Mouse (Mus musculus) Muller cell, postnatal 12 days (primary cell): ENCODE data around the gene Scamp2.

ENCODE experiments used
- DNase-seq: peaks from one replicate; pipeline ENCODE4 v3.0.0-alpha.2; 2015; ENCODE audit errors: inconsistent ontology term

The Scamp2 gene

DNA sequence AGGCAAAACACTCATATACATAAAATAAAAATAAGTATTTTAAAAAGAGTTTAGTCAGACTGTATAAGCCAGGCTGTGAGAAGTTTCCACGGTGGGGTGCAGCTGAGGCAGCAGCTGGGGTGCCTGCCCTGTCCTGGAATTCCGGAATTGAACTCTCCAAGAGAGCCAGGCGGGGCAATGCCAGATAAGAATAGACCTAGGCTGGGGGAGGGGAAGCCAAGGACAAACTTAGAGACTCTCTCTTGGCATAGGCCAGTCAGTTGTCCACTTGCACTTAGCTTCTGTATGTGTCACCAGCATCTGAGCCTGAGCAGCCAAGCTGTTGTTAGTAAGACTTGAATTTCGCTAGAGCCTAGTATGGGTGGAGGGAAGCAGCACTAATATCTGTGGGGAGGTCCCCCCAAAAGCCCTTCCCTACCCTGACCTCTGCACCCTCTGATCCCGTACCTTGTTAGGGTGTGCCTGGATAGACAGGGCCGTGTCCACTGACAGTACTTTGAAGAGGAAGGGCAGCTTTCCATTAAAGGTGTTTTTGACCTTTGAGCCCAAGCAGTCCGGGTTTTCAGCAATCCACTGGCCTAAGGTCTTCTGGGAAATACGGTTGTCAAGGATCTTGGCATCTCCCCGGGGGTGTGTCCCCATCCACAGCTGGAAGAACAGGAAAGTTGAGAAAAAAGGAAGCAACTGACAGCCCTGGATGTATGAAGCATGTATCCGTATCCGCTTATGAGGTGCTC, 10.4 kb upstream of the Scamp2 start:
- no peak for DNase-seq

DNA sequence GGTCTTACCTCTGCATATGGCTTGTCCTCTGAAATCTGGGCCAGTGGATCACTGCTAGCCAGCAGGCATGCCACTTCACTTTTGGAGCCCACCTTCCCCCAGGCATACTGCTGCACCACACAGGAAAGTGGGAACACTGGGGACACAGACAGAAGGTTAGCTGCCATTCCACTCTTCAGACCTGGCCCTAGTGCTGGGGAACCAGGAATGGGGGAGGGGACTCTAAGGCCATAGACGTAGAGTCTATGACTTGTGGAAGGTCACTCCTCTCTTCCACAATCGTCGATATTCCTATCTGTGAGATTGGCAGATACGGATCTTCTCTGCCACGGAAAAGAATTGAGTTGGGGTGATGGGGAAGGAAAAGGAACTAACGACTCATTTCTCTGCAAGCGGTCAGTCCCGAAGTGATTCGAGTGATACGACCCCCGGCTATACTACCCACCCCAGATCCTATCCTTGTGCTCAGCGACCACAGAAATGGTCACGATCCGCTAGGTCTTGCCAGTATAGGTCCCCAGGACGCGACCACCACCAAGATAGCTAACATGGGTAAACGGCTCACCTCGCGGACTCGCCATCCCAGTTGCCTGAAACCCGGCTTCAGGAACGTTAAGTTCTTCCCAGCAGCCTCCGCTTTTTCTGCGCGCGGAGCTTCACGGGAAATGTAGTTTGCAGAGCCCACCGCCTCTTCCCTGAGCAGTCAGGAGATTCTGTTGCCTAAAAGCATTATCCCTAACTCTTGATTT, 8.4 kb upstream of the Scamp2 start, which contains the start of gene Mpi:
TSS of gene Mpi (minus strand) at position 625 of the 749 bp plus-strand sequence.
- peak; percentile 44 for DNase-seq

DNA sequence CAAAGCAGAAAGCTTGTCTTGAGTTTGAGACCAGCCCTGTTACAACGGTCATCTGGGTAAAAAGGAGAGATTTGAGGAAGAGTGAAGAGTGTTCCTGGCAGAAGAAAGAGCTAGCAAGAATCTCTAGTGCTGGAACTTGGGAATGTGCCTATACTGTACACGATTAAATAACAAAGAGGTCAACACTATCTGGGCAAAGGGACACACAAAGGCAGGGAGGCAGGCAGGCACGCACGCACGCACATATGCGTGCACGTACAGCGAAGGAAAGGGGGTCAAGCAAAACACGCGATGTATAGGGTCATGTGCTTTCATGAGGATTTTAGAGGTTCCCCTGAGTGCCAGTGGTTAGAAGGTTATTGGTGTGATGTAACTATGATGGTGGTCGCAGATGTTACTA, 7.6 kb upstream of the Scamp2 start:
- DNase-seq: no peak

DNA sequence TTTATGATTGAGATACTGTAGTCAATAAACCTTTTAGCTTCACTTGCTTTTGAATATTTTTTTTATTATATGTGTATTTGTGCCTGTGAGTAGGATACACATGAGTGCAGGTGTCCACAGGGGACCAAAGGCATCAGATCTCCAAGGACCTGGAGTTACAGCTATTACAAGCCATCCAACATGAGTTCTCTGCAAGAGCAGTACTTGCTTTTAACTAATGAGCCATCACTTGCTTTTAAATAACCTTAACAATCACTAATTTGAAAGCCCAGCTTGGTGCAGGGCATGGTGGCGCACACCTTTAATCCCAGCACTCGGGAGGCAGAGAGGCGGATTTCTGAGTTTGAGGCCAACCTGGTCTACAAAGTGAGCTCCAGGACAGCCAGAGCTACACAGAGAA, 6.0 kb upstream of the Scamp2 start:
- no peak for DNase-seq

DNA sequence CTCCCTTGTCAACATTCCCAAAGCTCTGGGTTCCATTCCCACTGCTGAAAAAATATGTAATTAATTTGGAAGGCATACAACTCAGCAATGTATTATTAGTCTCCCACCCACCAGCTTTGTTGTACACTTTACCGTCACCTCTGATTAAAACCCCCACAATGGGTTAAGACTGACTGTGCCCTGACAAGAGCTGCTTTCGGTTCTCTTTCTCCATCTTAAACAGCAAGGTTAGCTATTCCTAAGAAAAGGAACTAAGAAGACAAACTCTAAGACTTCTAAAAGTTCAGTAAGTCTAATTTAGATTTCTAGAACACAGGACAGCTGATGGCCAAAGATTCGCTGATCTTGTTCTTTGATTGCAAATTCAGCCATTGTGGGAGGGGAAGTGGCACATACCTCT, 3.5 kb upstream of the Scamp2 start:
- no peak for DNase-seq

DNA sequence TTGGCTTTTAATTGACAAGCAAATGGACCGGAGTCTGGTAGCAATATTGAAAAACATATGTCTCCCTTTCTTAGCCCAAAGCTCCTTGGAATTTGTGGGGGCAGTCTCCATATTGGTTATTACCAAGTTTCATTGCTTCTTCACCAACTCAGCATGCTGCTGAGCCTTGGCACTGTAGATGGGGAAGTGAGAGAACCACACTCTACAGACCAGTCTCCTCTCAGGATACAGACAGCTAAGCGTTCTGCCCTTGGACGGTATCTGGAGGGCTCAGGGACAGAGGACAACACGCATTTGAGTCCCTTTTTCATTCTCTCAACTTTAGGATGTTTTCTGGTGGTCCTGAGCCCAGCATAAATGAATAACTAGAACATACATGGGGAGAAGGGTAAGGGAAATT, 2.1 kb upstream of the Scamp2 start:
- no peak for DNase-seq

DNA sequence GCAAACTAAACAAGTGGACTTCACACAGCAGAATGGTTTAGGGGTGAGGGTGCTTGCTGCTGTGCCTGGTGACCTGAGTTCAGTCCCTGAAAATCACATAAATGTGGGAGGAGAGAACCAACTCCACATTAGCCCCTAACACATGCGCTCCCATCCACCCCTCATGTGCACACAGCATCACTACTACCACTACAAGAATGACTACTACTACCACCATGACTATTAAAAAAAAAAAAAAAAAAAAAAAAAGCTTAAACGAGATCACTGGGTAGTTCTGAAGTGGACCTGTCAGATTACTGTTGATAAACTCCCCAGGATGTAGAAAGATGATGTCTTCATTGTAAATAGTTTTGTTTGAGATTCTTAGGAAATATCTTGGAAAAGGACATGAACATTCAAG, 1.2 kb upstream of the Scamp2 start:
- DNase-seq: no peak

DNA sequence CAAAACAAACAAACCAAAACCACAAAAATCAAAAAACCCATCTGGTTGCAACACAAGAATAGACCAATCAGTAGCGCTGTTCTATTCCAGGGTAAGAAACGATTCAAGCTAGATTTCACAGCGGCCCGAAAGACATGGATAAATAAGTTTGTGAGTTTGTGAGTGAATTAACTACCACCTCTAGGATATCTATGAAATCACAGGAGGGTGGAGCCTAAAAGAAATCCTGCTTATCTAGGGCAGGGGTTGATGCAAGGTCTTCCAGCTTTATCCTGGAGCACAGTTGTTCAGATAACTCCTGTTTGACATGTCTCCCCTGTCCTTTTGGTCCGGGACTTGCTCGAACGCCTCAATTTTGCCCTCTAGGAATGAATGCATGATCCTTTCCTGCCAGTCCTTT, 480 bp upstream of the Scamp2 start:
- DNase-seq: no peak

DNA sequence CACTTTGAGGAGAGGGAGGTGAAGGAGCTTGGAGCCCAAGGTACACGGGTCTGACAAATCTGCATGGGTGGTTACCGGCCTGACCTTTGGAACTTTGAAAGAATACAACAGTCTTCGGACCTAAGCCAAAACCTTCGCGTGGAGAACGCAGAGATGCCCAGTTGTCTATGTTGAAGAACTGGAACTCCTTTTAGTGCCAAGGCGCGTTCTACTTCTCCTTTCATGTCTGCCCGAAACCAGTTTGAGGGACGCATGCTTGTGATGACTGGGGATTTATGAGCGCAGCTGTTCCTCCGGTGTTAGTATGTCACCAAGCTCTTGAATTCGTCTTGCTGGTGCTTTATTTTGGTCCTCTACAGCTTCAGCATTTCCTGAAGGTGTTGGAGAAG, 962 bp downstream of the Scamp2 start:
- no peak for DNase-seq

DNA sequence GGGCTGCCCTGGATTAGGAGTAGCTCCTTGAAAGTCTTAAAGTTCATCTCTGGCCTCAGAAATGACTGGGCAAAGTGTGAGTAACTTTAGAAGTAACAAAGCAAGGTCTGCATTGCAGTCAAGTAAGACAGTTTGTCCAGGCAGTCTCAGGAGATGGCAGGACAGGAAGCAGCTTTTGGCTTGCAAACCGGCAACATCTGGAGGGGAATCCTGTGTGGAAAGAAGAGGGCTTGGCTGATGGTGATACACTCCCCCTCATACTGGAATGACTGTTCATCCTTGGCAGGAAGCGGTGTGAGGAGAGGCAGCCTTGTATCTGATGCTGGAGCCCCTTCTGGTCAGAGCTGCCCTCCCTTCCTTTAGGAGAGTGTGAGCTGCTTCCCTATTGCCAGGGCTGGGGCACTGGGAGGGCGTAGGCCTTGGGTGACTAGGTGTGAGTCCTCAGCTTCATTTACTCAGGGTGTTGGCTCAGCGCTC, 2.2 kb downstream of the Scamp2 start:
- no peak for DNase-seq

DNA sequence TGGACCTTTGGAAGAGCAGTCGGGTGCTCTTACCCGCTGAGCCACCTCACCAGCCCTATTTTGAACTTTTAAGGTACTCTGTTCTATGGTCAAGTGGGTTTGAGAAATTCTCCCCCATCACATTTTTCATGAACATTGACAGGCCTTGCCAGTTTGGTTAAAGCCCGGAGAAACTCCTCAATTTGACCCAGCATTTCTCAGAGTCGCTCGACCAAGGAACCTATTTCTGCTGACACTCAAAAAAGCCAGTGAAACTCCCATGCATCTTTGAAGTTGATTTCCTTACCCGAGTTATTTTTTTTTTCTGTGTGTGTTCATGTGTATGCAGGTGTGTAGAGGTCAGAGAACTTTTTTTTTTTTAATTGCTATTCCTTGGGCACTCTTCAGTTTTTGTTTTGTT, 3.9 kb downstream of the Scamp2 start:
- DNase-seq: peak; percentile 9

DNA sequence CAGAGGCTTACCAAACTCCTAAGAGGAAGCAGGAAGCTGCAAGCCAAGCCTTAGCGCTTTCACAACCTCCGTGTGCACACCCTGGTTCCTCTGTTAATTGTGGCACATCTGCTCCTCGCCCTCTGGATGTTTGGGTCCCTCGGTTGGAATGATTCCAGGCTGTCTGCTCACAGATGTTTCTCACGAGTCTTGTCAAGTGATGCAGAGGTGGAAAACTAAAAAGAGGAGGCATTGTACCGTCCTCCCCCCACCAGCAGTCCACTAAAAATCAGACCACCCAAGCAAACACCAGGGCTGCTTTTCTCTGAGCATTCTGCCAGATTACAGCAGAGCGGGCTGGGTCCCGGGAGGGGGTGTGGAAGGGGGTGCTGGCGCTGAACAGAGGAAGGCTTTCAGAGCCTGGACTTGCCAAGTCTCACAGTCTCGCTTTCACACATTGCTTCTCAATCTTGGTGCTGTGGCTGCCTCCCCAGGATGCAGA, 5.0 kb downstream of the Scamp2 start:
- no peak for DNase-seq

DNA sequence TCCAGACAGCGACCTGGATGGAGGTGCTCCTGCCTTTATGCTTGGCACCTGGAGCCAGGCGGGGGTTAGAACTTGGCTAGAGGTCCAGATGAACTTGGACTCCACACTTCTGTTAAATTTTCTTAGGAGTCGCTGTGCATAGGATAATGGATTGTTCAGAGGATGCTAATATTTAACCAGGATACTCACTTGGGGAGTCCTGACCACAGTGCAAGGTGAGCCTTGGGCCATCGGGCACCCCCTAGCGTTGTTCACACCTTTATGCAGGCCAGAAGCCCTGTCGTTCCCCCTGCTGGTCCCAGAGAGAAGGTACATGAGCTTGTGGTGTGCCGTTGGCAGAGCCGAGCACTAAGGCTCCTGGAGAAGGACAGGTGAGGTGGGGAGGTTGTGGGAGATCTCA, 6.1 kb downstream of the Scamp2 start:
- DNase-seq: no peak

DNA sequence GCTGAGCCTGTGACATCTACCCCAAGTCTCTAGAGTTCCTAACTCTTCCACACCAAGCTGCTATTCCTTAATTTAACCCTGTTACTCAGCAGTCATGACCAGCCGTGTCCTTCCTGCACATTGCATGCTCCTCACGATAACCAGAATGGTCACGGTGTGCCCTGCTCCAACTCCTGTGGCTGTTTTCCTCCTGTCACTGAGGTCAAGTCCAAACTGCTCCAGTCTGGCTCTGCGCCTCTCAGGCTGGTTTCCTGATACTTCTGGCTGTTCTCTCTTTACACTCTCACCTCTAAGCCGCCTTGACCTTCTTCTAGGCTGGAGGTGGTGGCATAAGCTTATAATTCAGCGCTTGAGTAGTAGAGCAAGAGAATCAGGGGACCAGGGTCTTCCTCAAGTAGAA, 7.8 kb downstream of the Scamp2 start:
- no peak for DNase-seq

DNA sequence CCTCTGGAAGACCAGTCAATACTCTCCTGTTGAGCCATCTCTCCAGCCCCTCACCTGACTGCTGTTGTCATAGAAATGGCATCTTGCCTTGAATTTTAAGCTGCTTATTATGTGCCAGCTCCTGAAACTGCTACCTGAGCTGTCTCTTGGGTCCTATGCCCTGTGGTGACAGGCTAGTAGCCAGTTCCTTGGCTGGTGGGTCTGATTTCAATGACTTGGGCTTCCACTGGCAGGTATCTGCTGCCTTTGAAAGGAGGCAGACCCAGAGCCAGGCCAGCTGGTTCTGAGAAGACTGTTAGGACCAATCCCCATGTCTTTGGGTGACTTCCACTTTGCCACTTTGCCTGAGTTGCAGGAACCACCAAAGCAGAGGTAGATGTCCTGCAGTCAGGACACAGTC, 13.7 kb downstream of the Scamp2 start:
- no peak for DNase-seq

DNA sequence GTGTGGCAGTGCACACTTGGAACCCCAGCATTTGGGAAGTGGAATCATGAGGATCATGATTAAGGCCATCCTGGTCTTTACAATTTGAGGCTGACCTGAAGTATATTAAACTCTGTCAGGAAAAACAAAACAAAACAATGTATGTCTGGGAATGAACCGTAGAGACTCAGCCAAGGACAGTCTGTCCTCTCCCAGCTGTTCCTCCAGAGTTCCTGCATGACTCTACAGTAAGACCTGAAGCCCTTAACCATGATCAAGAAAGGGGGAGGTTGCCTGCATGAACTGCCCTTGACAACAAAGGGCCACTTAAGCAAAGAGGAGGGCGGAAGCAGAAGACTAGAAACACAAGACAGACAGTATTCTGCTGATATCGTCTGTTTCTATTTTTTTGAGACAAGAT, 14.8 kb downstream of the Scamp2 start:
- no peak for DNase-seq

DNA sequence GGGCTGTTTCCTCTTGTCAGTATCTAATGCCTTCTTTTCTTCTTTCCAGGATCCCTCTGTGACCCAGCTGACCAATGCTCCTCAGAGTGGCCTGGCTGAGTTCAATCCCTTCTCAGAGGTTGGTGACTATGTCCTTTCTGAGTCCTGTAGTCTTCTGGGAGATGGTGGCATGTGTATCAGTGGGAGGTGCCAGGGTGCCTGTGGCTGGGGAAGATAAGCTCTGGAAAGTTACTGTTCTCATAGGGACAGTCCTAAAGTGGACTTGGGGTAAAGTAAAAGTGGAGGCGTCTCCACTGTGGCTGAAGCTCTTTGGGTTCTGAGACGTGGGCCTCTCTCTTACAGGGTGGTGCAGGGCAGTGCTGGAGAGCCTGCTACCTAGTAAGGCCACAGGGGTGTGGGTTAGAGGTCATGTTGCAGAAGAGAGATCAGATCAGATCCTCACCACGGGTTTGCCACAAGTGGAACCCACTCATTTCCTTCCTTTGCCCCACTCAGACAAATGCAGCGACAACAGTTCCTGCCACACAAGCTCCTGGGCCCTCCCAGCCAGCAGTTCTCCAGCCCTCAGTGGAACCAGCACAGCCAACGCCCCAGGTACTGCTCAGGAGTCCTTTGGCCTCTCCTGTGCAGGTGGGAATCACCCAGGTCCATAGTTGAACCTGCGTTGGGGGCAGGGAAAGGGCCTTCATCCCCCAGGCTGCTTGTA, 16.6 kb downstream of the Scamp2 start:
- DNase-seq: no peak

DNA sequence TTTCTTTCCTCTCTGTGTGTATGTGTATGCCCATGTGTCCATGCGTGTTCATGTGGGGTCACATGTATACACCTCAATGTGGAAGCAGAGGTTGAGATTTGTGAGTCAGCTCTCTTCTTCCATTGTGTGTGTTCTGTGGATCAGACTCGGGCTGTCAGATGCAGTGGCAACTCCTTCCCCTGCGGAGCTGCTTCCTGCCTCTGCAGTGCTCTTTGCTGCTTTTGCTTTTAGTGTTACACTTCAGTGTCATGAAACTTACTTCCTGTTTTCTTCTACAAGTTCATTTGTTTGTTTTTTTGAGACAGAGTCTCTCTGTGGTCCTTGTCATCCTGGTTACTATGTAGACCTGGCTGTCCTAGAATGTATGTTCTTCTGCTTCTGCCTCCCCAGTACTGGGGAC, 24.2 kb downstream of the Scamp2 start:
- no peak for DNase-seq

DNA sequence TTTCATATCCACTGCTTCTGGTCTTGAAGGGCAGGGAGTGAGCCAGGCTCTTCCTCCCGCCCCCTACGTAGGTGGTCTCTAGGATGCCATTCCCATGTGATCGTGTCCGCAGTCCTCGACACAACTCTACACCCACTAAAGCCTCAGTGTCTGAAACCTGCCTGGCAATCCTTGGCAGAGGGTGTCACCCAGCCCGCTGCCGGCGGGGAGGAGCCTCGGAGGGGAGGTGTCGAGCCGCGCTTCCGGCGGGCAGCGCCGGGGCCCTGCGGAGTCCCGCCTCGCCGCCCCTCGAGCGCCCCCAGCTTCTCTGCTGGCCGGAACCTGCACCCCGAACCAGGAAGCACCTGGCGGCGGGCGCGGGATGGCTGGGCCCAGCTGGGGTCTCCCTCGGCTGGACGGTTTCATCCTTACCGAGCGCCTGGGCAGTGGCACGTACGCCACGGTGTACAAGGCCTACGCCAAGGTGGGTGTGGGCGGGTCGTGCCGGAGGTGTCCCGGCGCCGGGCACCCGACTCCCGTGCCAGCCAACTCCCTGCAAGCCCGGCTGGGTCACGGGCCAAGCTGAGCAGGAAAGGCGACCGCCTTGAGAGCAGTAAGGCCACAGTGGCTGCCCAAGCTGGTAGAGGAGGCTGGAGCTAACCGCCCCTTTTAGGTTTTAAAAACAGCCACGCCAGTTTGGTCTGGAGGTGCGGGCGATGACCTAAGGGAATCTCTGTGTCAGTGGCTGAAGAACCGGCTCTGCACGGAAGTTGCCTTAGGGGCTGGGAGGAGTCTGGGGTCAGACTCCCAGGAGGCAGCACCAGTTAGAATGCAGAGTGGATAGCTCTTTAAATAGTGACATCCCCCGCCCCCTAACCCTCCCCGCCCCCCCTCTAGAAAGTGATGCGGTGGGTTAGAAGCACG, 28.7 kb downstream of the Scamp2 start, which contains the start of gene Ulk3:
TSS of gene Ulk3 (plus strand) at position 229 of the 903 bp plus-strand sequence.
- peak; percentile 92 for DNase-seq

DNA sequence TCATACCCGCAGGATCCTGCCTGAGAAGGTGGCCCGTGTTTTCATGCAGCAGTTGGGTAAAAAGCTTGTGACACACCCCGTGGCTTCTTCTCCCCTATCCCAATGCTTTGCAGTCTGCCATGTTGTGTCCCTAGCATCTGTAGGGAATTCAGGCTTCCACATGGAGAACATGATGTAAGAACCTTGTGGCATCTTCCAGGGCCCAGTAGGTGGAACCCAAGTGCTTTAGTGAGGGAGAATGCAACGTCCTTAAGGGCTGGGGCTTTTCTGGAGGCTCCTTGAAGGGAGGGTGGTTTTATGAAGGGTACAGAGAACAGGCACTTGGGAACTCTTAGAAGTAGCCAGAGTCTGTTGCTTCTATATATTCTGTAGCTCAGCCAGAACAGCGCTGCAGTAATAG, 30.0 kb downstream of the Scamp2 start:
- DNase-seq: no peak

DNA sequence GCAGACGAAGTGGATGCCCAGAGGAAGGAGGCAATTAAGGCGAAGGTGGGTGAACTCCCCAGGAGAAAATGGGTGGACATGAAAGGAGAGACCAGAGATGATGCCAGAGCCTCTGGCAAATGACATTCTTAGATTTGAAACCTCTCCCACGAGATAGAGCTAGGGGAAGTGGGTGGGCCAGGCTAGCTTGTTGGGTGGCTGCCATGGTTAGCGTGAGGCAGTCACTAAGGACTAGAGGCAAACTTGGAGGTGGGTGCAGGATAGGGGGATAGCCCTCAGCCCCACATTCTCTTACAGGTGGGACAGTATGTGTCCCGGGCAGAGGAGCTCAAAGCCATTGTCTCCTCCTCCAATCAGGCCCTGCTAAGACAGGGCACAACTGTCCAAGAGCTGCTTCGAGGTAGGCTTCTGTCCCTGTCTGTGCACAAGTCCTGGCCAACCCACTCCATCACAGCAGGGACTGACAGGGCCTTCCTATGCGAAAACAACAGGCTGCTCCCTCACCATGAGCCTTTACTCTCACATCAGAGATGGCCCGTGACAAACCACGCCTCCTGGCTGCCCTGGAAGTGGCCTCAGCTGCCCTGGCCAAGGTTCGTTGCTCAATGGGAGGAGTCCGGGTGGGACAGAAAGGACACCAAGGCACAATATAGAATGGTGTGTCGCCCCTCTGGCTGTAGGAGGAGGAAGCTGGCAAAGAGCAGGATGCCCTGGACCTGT, 32.9 kb downstream of the Scamp2 start:
- DNase-seq: no peak
